Mouse (Mus musculus): Measurements from ENCODE around the gene Cfap36. TPM values are rescaled to one million over a fixed set of nuclear protein-coding genes. Genes with fewer than 3 reads are reported as not detected.

Gene Cfap36
- 53.9 TPM for polyA plus RNA-seq (2014; fragmentation: Illumina TruSeq; extraction: RNeasy Lipid Tissue Mini Kit (QIAGEN cat#74804); ENCODE audit: low read depth, low replicate concordance)

GRCm38 (mm10) chr11:29246883-29247650 lies at the start of gene Cfap36:
Gene Cfap36, minus strand, starts transcription at chr11:29247409.

GRCm38 (mm10) chr11:29172563-29173124 lies 74.6 kb downstream of the Cfap36 start, which contains the start of gene Ppp4r3b:
Gene Ppp4r3b, plus strand, starts transcription at chr11:29172890.

Other genes starting within 250 kb of the Cfap36 start
- 114 TPM for gene Pnpt1, start 116.7 kb downstream of the Cfap36 start, polyA plus RNA-seq (2014; fragmentation: Illumina TruSeq; extraction: RNeasy Lipid Tissue Mini Kit (QIAGEN cat#74804); ENCODE audit: low read depth, low replicate concordance)
- 222 TPM for gene Ppp4r3b, start 74.5 kb downstream of the Cfap36 start, polyA plus RNA-seq (2014; fragmentation: Illumina TruSeq; extraction: RNeasy Lipid Tissue Mini Kit (QIAGEN cat#74804); ENCODE audit: low read depth, low replicate concordance)
- 11.9 TPM for gene Ccdc88a, start 126.2 kb upstream of the Cfap36 start, polyA plus RNA-seq (2014; fragmentation: Illumina TruSeq; extraction: RNeasy Lipid Tissue Mini Kit (QIAGEN cat#74804); ENCODE audit: low read depth, low replicate concordance)